Mouse (Mus musculus): Measurements from ENCODE around the gene Pepd. TPM values are rescaled to one million over a fixed set of nuclear protein-coding genes. Genes with fewer than 3 reads are reported as not detected.

Gene Pepd
- polyA plus RNA-seq, 1 experiment from 2014 or later: 48.8 TPM

GRCm38 (mm10) chr7:34892845-34893244, 19.3 kb upstream of the Pepd start:
- H3K4me2 ChIP-seq (ENCODE audit: low read length): no peak overlapping the region
- no peak overlapping the region for H3K27ac ChIP-seq (replicated peaks in 1 of 2; ENCODE audit: control insufficient read depth in 1 of 2, insufficient read depth in 1 of 2, low read depth in 2 of 2, low read length in 2 of 2)
- H3K4me1 ChIP-seq (ENCODE audit: control insufficient read depth in 2 of 2, insufficient read depth in 2 of 2, low read length in 2 of 2): peaks cover 6 to 7% of the 10 kb centered on the region in 2 experiments; a peak in 2 of 4 replicates
- WGBS: 87% methylated on average over 1 of the region's 1 CpGs
- H3K27me3 ChIP-seq (ENCODE audit: control insufficient read depth, insufficient read depth, low read length): no peaks in the 10 kb centered on the region
- H3K9me3 ChIP-seq (ENCODE audit: control insufficient read depth, low read length): peaks cover 4% of the 10 kb centered on the region; the same call in 1 of the 2 replicates
- H3K4me3 ChIP-seq (ENCODE audit: control insufficient read depth in 1 of 2, insufficient read depth in 1 of 2, low read depth in 1 of 2, low read length in 2 of 2): no peak overlapping the region
- ATAC-seq (ENCODE audit: insufficient number of reproducible peaks, insufficient read depth, low FRiP score, low read depth): no peak
- H3K36me3 ChIP-seq (ENCODE audit: control insufficient read depth, insufficient read depth, low read length): no peaks in the 10 kb centered on the region
- H3K9ac ChIP-seq (ENCODE audit: low read length): no peak overlapping the region

GRCm38 (mm10) chr7:34896461-34896860, 15.7 kb upstream of the Pepd start:
- Histone ChIP-seq H3K27me3 (ENCODE audit: control insufficient read depth, insufficient read depth, low read length) (no peaks in the 10 kb centered on the region), H3K9me3 (ENCODE audit: control insufficient read depth, low read length) (peaks cover 4% of the 10 kb centered on the region; the same call in 1 of the 2 replicates), H3K4me3 (ENCODE audit: control insufficient read depth in 1 of 2, insufficient read depth in 1 of 2, low read depth in 1 of 2, low read length in 2 of 2) (no peak overlapping the region), H3K4me1 (ENCODE audit: control insufficient read depth in 2 of 2, insufficient read depth in 2 of 2, low read length in 2 of 2) (peaks cover 6 to 7% of the 10 kb centered on the region in 2 experiments; a peak in 2 of 4 replicates), H3K4me2 (ENCODE audit: low read length) (no peak overlapping the region), H3K36me3 (ENCODE audit: control insufficient read depth, insufficient read depth, low read length) (no peaks in the 10 kb centered on the region), H3K27ac (replicated peaks in 1 of 2; ENCODE audit: control insufficient read depth in 1 of 2, insufficient read depth in 1 of 2, low read depth in 2 of 2, low read length in 2 of 2) (no peak overlapping the region), H3K9ac (ENCODE audit: low read length) (no peak overlapping the region)
- no peak for ATAC-seq (ENCODE audit: insufficient number of reproducible peaks, insufficient read depth, low FRiP score, low read depth)
- 59% methylated on average over 4 of the region's 4 CpGs for WGBS

- H3K4me1 ChIP-seq (ENCODE audit: control insufficient read depth in 2 of 2, insufficient read depth in 2 of 2, low read length in 2 of 2): peaks cover 6 to 7% of the 10 kb centered on the region in 2 experiments; a peak in 2 of 4 replicates
- H3K9ac ChIP-seq (ENCODE audit: low read length): no peak overlapping the region
- no peak overlapping the region for H3K27ac ChIP-seq (replicated peaks in 1 of 2; ENCODE audit: control insufficient read depth in 1 of 2, insufficient read depth in 1 of 2, low read depth in 2 of 2, low read length in 2 of 2)
- no peak overlapping the region for H3K4me2 ChIP-seq (ENCODE audit: low read length)
- H3K4me3 ChIP-seq (ENCODE audit: control insufficient read depth in 1 of 2, insufficient read depth in 1 of 2, low read depth in 1 of 2, low read length in 2 of 2): no peak overlapping the region
- 4% methylated on average over 1 of the region's 1 CpGs for WGBS
- peaks cover 4% of the 10 kb centered on the region; the same call in 1 of the 2 replicates for H3K9me3 ChIP-seq (ENCODE audit: control insufficient read depth, low read length)
- H3K27me3 ChIP-seq (ENCODE audit: control insufficient read depth, insufficient read depth, low read length): no peaks in the 10 kb centered on the region
- no peaks in the 10 kb centered on the region for H3K36me3 ChIP-seq (ENCODE audit: control insufficient read depth, insufficient read depth, low read length)
- no peak for ATAC-seq (ENCODE audit: insufficient number of reproducible peaks, insufficient read depth, low FRiP score, low read depth)
These were observed 15.1 kb upstream of the Pepd start for GRCm38 (mm10) chr7:34897058-34897457.

GRCm38 (mm10) chr7:34910096-34911066, 1.8 kb upstream of the Pepd start:
- Histone ChIP-seq H3K36me3 (ENCODE audit: control insufficient read depth, insufficient read depth, low read length) (no peaks in the 10 kb centered on the region), H3K27ac (replicated peaks in 1 of 2; ENCODE audit: control insufficient read depth in 1 of 2, insufficient read depth in 1 of 2, low read depth in 2 of 2, low read length in 2 of 2) (no peak overlapping the region), H3K9me3 (ENCODE audit: control insufficient read depth, low read length) (no peaks in the 10 kb centered on the region), H3K4me3 (ENCODE audit: control insufficient read depth in 1 of 2, insufficient read depth in 1 of 2, low read depth in 1 of 2, low read length in 2 of 2) (no peak overlapping the region), H3K4me2 (ENCODE audit: low read length) (no peak overlapping the region), H3K9ac (ENCODE audit: low read length) (no peak overlapping the region), H3K27me3 (ENCODE audit: control insufficient read depth, insufficient read depth, low read length) (0 out of 2 replicates have a peak, but pooled peaks cover 2% of the 10 kb centered on the region), H3K4me1 (ENCODE audit: control insufficient read depth in 2 of 2, insufficient read depth in 2 of 2, low read length in 2 of 2) (peaks cover 0 to 5% of the 10 kb centered on the region in 2 experiments; a peak in 2 of 4 replicates)
- no peak for ATAC-seq (ENCODE audit: insufficient number of reproducible peaks, insufficient read depth, low FRiP score, low read depth)
- WGBS: 36% methylated on average over 24 of the region's 24 CpGs

GRCm38 (mm10) chr7:34913956-34914355, 1.8 kb downstream of the Pepd start:
- Histone ChIP-seq H3K4me1 (ENCODE audit: control insufficient read depth in 2 of 2, insufficient read depth in 2 of 2, low read length in 2 of 2) (peaks cover 0 to 5% of the 10 kb centered on the region in 2 experiments; a peak in 2 of 4 replicates), H3K27me3 (ENCODE audit: control insufficient read depth, insufficient read depth, low read length) (0 out of 2 replicates have a peak, but pooled peaks cover 2% of the 10 kb centered on the region), H3K4me3 (ENCODE audit: control insufficient read depth in 1 of 2, insufficient read depth in 1 of 2, low read depth in 1 of 2, low read length in 2 of 2) (no peak overlapping the region), H3K9me3 (ENCODE audit: control insufficient read depth, low read length) (no peaks in the 10 kb centered on the region), H3K4me2 (ENCODE audit: low read length) (no peak overlapping the region), H3K27ac (replicated peaks in 1 of 2; ENCODE audit: control insufficient read depth in 1 of 2, insufficient read depth in 1 of 2, low read depth in 2 of 2, low read length in 2 of 2) (no peak overlapping the region), H3K36me3 (ENCODE audit: control insufficient read depth, insufficient read depth, low read length) (no peaks in the 10 kb centered on the region), H3K9ac (ENCODE audit: low read length) (no peak overlapping the region)
- ATAC-seq (ENCODE audit: insufficient number of reproducible peaks, insufficient read depth, low FRiP score, low read depth): no peak
- WGBS: 86% methylated on average over 9 of the region's 9 CpGs

GRCm38 (mm10) chr7:34915555-34915954, 3.4 kb downstream of the Pepd start:
- Histone ChIP-seq H3K4me1 (ENCODE audit: control insufficient read depth in 2 of 2, insufficient read depth in 2 of 2, low read length in 2 of 2) (peaks cover 0 to 5% of the 10 kb centered on the region in 2 experiments; a peak in 2 of 4 replicates), H3K9me3 (ENCODE audit: control insufficient read depth, low read length) (no peaks in the 10 kb centered on the region), H3K27ac (replicated peaks in 1 of 2; ENCODE audit: control insufficient read depth in 1 of 2, insufficient read depth in 1 of 2, low read depth in 2 of 2, low read length in 2 of 2) (no peak overlapping the region), H3K4me3 (ENCODE audit: control insufficient read depth in 1 of 2, insufficient read depth in 1 of 2, low read depth in 1 of 2, low read length in 2 of 2) (no peak overlapping the region), H3K4me2 (ENCODE audit: low read length) (no peak overlapping the region), H3K9ac (ENCODE audit: low read length) (no peak overlapping the region), H3K27me3 (ENCODE audit: control insufficient read depth, insufficient read depth, low read length) (no peaks in the 10 kb centered on the region), H3K36me3 (ENCODE audit: control insufficient read depth, insufficient read depth, low read length) (no peaks in the 10 kb centered on the region)
- 83% methylated on average over 3 of the region's 5 CpGs for WGBS
- no peak for ATAC-seq (ENCODE audit: insufficient number of reproducible peaks, insufficient read depth, low FRiP score, low read depth)

- Histone ChIP-seq H3K4me2 (ENCODE audit: low read length) (no peak overlapping the region), H3K4me1 (ENCODE audit: control insufficient read depth in 2 of 2, insufficient read depth in 2 of 2, low read length in 2 of 2) (peaks cover 0 to 5% of the 10 kb centered on the region in 2 experiments; a peak in 2 of 4 replicates), H3K9ac (ENCODE audit: low read length) (no peak overlapping the region), H3K9me3 (ENCODE audit: control insufficient read depth, low read length) (no peaks in the 10 kb centered on the region), H3K36me3 (ENCODE audit: control insufficient read depth, insufficient read depth, low read length) (peaks cover 4% of the 10 kb centered on the region; the same call in 1 of the 2 replicates), H3K4me3 (ENCODE audit: control insufficient read depth in 1 of 2, insufficient read depth in 1 of 2, low read depth in 1 of 2, low read length in 2 of 2) (no peak overlapping the region), H3K27ac (replicated peaks in 1 of 2; ENCODE audit: control insufficient read depth in 1 of 2, insufficient read depth in 1 of 2, low read depth in 2 of 2, low read length in 2 of 2) (no peak overlapping the region), H3K27me3 (ENCODE audit: control insufficient read depth, insufficient read depth, low read length) (no peaks in the 10 kb centered on the region)
- 77% methylated on average over 6 of the region's 6 CpGs for WGBS
- ATAC-seq (ENCODE audit: insufficient number of reproducible peaks, insufficient read depth, low FRiP score, low read depth): no peak
These were observed 5.4 kb downstream of the Pepd start for GRCm38 (mm10) chr7:34917558-34917957.
